Mouse (Mus musculus): ENCODE results near the gene Rsbn1l.
"Not testable (repeated sequence)": the region's sequence is repeated elsewhere in the genome, so short reads cannot be mapped to it uniquely, and the experiment has no call there.

Rsbn1l gene

DNA sequence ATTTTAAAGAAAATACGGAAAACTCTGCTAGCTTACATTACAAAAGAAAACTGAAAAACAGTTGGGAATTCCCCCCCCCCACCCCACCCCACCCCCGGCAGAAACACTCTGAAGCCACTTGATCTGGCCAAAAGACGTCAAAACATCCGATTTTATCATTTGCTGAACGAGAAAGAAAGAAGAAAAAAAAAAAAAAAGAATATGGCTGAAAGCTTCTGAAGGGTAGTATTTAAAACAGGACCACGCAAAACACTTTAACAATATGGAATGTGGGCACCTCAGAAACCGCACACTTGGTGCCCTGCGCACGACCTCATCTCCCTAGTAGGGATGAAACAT is 5.7 kb downstream of the Rsbn1l start:
- DNase-seq (ENCODE audit: low read depth, low spot score) = no peak

DNA sequence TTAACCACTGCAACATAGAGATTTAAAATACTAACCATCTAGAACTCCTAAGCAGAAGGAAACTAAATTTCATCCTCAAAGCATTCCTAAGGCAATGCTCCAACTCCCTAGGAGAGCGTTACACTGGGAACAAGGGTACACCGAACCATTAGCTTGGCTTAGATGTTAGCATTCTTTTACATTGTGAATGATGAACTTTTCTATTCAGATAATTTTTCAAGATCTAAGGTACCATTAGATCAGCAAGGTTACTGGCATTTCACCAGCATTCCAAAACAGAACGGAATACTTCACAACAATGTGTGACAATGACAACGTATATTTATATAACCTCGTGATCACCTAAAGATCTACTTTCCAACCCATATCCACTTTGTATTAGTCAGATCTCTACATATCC is 6.1 kb downstream of the Rsbn1l start:
- no peak for DNase-seq (ENCODE audit: low read depth, low spot score)

DNA sequence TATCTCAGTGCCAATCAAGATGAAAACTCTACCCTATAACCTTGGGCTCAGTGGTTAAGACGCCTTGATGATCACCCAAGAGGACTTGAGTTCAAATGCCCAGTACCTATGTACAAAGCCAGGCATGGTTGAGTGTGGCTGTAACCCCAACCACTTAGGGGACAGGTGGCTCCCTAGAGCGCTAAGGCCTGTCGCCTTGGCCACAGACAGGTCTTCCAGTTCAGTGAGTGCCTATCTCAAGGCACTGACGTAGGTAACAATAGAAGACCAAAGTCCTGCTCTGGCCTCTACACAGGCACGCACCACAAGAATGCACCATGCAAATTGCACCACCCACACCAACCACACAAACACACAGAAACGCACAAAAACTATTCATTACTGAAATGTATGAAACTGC is 9.3 kb downstream of the Rsbn1l start:
- no peak for DNase-seq (ENCODE audit: low read depth, low spot score)

DNA sequence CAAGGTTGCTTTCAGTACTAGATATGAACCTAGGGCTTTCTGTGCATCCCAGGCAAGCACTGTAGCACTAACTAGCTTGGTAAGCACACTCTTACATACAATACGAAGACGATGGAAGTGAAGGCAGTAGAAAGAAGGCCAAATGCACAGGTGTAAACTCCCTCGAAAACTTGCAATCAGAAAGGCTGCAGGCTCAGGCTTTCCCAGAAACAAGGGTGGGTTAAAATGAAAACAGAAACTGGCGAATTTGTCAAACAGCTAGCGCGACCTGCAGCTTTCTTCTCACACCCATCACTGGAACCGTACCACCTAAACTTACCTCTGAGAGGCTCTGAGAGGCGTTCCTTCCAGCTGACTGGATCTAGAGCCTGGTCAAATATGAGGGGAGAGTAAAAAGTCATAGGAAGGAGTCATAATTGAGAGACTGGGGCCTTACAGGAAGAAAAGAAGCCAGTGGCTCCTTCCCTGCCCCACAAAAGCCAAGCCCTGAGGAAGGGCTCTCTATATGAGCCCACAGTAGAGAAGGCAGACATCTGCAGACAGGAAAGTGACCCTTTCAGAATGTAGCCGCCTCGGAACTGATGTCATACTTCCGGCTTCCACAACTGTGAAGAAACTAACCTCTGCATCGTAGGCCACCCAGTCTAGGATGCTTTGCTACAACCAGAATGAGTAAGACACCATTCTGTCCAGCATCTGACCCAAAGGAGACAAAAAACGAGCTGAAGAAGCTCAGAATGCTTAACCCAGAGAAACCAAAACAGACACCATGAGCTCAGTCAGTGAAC is 11.0 kb downstream of the Rsbn1l start:
- DNase-seq (ENCODE audit: low read depth, low spot score) = no peak

DNA sequence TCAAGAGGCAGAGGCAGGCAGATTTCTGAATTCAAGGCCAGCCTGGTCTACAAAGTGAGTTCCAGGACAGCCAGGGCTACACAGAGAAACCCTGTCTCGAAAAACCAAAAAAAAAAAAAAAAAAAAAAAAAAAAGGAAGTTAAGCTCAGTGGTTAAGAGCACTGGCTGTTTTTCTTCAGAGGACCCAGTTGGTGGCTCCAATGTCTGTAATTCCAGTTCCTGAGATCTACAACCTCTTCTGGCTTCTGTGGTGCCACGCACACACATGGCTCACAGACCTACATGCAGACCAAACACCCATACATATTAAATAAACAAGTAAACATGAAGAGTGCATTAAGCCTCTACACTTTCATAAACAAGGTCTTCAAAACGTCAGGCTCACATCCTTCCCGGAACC is 12.4 kb downstream of the Rsbn1l start:
- DNase-seq (ENCODE audit: low read depth, low spot score) = not testable (repeated sequence)

DNA sequence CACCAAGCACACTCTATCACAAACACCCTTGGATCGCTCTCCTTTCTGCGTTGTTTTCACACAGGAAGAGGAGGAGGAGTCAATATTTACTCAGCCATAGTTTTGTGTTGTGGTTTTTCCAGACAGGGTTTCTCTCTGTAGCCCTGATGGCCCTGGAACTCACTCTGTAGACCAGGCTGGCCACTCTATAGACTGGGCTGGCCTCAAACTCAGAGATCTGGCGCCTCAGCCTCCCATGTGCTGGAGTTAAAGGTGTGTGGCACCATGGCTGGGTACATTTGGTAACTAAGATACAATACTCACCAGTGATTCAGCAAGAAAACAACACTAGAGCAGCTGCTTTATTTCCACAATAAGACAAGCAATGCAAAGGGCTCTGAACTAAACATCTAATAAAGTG is 13.7 kb downstream of the Rsbn1l start:
- no peak for DNase-seq (ENCODE audit: low read depth, low spot score)

DNA sequence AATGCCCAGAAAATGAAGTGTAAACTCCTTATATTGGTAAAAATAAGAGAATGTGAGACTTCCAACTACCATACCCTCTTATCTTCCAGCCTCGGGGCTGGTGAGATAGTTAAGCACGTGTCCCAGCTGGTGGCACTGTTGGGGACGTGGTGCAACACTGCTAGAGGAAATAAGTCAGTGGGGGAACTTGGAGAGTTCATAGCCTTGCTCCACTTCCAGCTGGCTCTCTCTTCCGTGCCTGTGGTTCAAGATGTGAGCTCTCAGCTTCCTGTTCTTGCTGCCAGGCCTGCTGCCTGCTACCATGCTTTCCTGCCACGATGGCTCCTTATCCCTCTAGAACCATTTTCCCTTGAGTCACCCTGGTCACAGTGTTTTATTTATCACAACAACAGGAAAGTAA is 15.0 kb downstream of the Rsbn1l start:
- no peak for DNase-seq (ENCODE audit: low read depth, low spot score)

DNA sequence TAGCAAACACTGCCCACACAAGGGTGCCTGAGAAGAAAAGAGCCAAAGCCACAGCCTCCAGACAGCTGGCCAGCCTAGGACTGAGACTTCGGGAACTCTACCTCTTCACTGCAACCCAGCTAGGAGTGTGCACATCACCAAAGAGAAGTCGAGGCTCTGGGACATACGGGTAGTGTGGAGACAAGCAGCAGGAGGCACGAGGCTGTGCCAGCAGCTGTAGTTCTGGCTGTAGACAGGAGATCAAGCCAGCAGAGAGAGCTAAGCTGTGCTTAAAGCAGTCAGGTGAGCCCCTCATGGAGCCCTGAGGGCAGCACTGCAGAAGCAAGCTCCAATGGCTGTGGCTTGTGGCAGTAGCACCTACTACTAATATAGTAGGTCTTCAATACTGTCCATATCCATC is 15.5 kb downstream of the Rsbn1l start:
- no peak for DNase-seq (ENCODE audit: low read depth, low spot score)

DNA sequence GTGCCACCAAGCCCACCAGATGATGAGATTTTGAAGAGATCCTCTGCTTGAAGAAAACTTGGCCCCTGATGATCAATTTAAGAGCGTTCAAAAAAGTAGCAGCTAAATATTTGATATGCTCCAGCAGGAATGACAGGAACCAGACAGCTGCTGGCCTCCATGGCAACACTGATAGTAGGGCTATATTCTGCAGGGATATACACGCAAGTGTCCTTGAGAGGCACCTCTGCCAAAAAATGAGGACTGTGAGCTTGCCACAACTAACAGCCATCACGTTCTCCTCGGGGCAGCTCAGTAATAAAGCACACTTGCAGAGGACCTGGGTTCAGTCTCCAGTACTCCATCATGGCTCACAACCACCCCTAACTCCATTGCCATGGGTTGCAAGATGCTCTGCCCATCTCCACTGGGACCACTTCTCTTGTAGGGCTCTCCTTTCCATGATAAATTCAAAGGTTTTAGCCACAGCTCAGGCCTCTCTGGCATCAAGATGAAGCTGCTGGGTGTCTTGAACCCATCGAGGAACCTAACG is 16.1 kb downstream of the Rsbn1l start:
- no peak for DNase-seq (ENCODE audit: low read depth, low spot score)

DNA sequence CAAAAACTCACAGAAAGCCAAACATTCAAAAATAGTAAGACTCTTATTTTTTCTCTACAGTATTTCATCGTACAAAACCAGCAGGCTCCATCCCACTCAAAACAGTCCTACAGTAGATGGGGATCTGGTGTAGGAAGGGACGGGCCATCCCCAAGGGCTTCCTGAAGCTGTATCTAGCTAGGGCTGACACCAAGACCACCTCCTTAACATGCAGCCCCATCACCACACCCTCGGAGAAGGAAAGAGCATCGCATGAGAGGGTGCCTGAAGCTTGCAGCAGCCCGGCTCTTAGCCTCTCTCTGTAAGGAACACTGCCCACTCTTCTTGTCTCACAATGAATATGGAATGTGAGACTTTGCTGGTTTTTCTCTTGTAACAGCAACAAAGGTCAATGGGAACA is 17.7 kb downstream of the Rsbn1l start:
- no peak for DNase-seq (ENCODE audit: low read depth, low spot score)

DNA sequence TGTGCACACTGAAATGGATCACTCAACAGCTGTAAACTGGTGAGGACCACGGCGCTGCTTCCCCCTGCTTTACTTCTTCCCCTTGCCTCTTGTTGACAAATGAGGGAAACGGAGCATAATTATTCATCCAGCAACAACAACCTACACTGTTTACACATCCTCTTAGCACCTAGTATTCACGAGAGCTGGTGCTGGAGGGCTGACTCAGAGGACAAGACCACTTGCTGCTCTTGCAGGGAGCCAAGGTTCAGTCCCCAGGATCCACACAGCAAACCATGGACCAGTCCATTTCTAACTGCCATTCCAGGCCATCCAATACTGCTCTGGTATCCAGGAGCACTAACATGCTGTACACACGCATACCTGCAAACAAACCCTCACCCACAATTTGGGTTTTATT is 20.3 kb downstream of the Rsbn1l start:
- DNase-seq (ENCODE audit: low read depth, low spot score) = no peak

DNA sequence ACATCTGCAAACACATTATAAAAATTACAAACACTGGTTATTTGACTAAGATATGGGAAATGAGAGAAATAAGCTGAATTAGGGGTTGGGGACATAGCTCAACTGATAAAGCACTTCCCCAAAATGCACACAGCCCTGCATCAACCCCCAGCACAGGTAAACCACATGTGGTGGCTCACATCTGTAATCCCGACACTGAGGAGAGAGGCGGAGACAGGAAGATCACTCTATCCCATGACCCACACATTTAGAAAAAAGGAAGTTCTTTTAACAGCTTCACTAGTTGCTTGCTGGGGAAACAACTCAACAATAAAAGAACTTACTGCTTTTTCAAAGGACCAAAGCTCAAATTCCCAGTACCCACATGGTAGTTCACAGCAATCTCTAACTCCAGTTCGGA is 23.6 kb downstream of the Rsbn1l start:
- DNase-seq (ENCODE audit: low read depth, low spot score) = no peak

DNA sequence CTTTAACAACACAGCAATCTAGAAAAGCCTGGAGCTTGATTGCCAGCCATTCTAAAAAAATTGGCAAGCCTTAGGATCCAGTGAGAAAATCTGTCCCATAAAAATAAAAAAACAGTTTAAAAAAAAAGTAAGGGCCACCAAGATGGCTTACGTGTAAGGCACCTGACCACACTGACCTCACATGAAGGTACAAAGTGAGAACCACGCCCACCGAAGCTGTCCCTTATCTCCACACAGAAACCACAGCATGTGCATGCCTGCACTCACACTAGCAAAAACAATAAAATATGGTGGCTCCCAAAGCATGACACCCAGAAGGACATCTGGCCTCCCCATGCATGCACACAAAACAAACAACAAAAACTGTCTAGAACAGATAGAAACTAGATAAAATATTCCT is 24.9 kb downstream of the Rsbn1l start:
- no peak for DNase-seq (ENCODE audit: low read depth, low spot score)

DNA sequence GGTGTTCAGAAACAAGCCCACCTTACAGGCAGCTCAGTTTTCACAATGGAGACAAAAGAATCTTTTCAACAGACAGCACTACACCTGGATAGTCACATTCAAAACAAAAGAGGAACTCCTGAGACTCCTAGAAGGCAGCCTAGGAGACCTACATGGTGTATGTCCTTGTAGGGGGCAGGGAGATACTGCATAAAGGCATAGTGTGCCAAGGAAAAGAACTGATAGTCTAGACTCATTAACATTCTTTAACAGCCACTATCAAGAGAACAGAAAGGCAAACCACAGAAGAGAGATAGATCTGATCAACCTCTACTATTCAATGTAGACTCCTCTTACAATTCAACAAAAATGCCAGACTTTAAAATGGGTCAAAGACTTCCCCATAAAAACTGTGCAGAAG is 25.8 kb downstream of the Rsbn1l start:
- no peak for DNase-seq (ENCODE audit: low read depth, low spot score)

DNA sequence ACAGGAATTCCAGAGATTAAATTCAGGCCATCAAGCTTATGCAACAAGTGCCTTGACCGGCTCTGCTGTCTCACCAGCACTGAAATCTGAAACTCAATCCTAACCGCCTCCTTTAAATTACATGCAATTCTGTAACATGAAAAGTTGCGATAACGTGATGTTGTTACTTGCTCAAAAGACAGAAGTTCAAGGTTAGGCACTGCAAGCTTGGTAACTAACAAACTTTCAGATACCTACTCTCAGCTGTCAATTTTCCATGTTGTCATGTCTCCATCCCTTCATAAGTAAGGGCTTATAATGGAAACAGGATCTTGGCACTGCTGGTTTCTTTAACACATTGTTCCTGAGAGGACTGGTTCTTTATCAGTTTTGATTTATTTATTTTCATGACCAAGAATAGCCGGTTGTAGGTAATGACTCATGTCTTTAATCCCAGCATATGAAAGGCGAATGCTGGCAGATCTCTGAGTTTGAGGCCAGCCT is 26.5 kb downstream of the Rsbn1l start:
- no peak for DNase-seq (ENCODE audit: low read depth, low spot score)

DNA sequence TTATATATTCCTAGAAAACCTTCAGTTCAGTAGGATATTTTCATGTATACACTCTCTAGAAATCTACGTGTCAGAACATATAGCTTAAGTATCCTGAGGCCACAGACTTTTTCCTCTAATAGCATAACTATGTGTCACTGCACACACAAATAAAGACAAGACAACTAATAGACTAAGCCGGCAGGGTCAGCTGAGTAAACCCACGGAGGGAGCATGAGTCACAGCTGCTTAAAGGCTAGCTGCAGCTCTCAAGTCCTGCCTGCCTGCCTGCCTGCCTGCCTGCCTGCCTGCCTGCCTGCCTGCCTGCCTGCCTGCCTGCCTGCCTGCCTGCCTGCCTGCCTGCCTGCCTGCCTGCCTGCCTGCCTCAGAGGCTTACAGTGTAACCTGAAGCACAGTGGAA is 30.7 kb downstream of the Rsbn1l start:
- no peak for DNase-seq (ENCODE audit: low read depth, low spot score)

DNA sequence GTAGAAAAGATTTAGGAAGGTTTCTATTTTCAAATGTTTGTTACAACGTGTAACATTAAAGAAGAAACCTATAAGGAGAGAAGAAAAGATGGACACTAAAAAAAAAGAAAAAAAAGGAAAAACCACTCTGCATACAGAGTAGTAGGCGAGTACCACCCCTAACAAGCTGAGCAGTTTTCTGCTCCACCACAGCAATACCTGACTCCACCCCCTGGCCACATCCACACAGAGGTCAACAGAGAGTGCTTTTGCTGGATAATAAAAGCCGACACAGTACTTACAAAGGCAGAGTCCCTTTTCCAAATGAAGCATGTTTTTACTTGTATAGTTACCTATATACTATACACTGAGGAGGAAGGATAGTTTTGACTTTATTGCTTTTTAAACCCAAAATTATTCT is 31.6 kb downstream of the Rsbn1l start:
- no peak for DNase-seq (ENCODE audit: low read depth, low spot score)

DNA sequence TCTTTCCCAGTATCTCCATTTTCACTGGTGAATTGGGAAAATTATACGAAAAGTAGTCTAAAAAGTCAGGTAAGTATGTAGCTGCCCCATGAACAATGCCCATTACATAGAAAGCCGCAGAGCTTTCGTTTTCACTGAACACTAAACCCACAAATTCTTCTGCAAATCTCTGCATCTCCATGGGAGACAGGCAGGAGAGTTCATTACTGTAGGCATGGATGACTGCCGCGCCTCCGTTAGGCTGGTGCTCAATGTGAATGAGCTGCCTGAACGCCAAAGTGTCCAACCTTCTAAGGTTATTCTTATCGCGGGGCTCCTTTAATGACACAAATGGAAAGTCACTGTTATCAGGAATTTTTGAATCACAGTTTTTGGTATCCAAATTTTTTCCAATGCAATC is 36.6 kb downstream of the Rsbn1l start:
- DNase-seq (ENCODE audit: low read depth, low spot score) = no peak

DNA sequence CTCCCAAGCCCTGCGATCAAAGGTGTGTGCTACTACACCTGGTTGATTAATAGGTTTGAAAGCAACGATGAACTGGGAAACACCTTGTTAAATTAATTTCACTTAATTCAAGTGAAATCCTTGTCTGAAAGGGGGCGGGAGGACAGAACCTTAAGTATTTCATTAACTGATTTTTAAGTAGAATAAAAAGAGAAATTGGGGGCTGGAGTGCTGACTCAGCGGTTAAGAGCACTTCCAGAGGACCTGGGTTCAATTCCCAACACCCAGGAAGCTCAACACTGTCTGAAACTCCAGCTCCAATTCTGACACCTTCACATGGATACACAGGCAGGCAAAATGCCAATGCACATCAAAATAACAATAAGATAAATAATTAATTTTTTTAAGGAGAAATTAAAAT is 37.2 kb downstream of the Rsbn1l start:
- DNase-seq (ENCODE audit: low read depth, low spot score) = no peak

DNA sequence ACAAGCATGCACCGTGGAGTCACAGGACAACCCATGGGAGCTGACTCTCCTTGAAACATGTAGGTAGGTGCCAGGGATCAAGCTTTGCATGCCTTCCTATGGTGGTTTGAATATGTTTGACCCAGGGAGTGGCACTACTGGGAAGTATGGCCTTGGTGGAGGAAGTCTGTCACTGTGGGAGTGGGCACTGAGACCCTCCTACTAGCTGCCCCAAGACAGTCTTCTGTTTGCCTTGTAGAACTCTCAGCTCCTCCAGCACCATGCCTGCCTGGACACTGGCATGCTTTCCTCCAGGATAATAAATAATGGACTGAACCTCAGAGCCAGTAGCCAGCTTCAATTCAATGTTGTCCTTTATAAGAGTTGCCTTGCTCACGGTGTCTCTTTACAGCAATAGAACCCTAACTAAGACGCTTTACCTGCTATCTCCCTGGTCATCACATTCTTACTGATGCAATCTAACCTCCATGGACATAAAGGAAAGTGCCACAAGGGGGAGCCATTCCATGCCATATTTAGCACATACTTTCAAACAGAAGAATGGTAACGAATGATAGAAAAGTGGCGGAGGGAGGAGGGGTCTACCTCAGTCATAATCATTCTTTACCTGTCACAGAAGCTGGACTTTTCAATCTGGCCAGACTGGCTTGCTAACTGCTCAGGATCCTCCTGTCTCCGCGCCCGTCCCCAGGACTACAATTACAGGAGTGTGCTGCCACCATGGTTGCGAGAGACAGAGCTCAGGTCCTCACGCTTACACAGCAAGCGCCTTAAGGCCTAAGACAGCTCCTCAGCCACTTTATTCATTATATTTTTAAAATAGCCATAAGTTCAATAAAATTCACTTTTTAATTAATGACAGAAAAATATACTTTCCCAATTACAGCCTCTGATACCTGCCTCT is 42.6 kb downstream of the Rsbn1l start:
- peak; percentile 68 for DNase-seq (ENCODE audit: low read depth, low spot score)

DNA sequence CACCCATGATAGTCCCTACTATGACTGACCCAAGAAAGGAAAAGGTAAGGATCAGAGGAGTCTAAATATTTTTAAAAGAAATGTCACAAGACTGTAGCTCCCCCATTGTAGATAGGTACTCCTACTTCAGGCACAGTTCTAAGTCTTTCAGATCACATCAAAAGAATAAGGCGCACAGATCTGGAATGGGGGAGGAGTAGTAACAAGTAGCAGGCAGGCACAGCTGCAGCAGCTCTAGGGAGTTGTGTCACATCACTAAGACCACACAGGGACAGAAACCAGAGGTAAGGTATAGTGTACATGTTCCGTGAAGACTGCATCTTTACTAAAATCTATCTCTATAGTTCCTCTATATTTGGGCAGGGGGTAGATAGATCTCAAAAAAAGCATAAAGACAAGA is 44.5 kb downstream of the Rsbn1l start:
- no peak for DNase-seq (ENCODE audit: low read depth, low spot score)

DNA sequence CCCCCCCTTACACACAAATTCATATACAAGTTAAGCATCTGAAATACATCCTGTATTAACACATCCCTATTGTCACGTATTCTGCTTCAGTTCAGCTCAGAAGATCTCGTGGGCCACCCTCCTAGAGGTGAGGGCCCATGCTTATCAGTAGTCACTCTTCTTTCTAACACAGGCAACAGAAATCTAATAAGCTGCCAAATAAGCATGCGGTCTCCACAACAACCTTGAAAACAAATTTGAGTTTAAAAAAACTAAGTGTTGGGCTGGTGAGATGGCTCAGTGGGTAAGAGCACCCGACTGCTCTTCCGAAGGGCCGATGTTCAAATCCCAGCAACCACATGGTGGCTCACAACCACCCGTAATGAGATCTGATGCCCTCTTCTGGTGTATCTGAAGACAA is 50.0 kb downstream of the Rsbn1l start:
- DNase-seq (ENCODE audit: low read depth, low spot score) = no peak

DNA sequence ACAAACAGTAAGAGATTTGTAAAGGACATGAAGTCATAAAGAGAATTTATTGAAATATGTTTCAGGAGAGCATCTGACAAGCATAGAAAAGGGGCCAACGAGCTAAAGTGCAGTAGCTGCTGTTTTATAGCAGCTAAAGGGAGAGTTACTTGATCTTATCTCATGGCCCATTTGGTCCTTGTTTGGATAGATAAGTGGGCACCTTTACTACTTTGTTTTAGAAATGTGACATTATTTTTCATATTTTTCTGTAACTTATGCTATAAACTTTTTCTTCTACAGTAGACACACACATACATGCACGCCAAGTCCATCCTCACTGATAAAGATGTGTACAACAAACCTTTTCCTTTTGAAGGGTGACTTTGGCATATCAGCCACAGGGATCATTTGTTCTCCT is 50.8 kb downstream of the Rsbn1l start:
- no peak for DNase-seq (ENCODE audit: low read depth, low spot score)
